In the genomic region with DNA sequence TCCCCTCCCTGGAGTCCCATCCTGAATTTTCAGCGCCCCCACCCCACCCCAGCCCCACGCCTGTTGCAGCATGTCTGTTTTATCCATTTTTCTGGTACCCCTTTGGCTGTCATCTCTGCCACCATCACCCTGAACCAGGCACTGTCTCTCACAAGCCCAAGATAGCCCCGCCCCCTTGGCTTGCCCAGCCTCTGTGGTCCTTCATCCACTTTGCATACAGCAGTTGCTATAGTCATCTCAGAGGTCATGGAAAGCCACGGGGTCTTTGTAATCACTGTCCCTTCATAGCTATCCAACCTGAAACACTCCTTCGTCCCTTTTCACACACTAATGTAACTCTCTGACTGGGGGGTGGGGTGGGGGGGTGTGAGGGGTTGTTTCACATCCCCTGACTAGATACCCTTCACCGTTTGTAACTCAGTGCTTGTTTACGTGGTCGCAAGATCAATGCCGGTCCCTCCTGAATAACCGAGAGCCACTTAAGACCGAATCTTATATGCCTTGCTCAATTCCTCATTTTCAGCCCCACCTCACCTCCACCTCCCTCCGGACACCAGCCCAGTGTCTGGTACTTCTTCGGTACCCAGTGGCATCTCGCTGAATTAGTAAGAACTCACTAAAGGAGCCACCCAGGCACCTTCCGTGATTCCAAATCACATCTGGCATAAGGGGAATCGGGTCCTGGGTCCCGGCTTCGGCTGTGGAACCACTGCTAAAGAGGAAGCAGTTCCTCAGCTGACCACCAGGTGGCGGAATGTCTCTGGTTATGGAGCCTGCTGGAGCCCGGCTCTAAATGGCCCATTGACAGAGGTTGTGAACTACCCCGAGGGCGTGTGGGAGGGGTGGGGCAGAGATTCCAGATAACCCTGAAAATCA, we compare ENCODE assay signal across 8 mouse cellular contexts. TPM values are rescaled to one million over a fixed set of nuclear protein-coding genes. Genes with fewer than 3 reads are reported as not detected.
DNase-seq lines count a peak whose midpoint lies in the region; ATAC-seq lines count a peak whose summit lies in the region.

No protein-coding gene starts in this region.

- no peaks in the 10 kb centered on the region for H3K36me3 ChIP-seq in forebrain, embryonic 11.5 days (ENCODE audit: control insufficient read depth, insufficient read depth, low read length)
- H3K36me3 ChIP-seq in heart, embryonic 16.5 days (ENCODE audit: control insufficient read depth, insufficient read depth): no peaks in the 10 kb centered on the region
- no peaks in the 10 kb centered on the region for H3K36me3 ChIP-seq in liver, embryonic 13.5 days
- no peaks in the 10 kb centered on the region for H3K36me3 ChIP-seq in stomach, embryonic 15.5 days

- peaks cover 6% of the 10 kb centered on the region; the same call in 1 of the 2 replicates for H3K27me3 ChIP-seq in forebrain, embryonic 11.5 days (ENCODE audit: control insufficient read depth, insufficient read depth, low read length)
- H3K27me3 ChIP-seq in heart, embryonic 16.5 days (ENCODE audit: control insufficient read depth, insufficient read depth, low read length): peaks cover 16% of the 10 kb centered on the region; the same call in 1 of the 2 replicates
- H3K27me3 ChIP-seq in liver, embryonic 13.5 days: peaks cover 21% of the 10 kb centered on the region
- no peaks in the 10 kb centered on the region for H3K27me3 ChIP-seq in stomach, embryonic 15.5 days (replicated peaks)

- 17% methylated on average over 22 of the region's 22 CpGs for WGBS in forebrain, embryonic 11.5 days
- WGBS in heart, embryonic 16.5 days: 14% methylated on average over 22 of the region's 22 CpGs
- WGBS in liver, embryonic 13.5 days (ENCODE audit: insufficient replicate concordance): 14% methylated on average over 22 of the region's 22 CpGs
- WGBS in stomach, embryonic 15.5 days: 12% methylated on average over 22 of the region's 22 CpGs

- DNase-seq in CD4-positive, CD25-positive, alpha-beta regulatory T cell, adult 2 months (ENCODE audit: low read depth, low spot score): peak; percentile 93
- DNase-seq in c-Kit-positive CD71-negative TER-119-negative erythroid progenitor cells, embryonic 14.5 days (ENCODE audit: low read depth): peak; percentile 78
- DNase-seq in forebrain, embryonic 11.5 days (ENCODE audit: low spot score): peak; percentile 93
- DNase-seq in kidney, postnatal 25 days: peak; percentile 90 to 96
- peak; percentile 68 for DNase-seq in liver, embryonic 13.5 days
- peak; percentile 92 for DNase-seq in neural tube, embryonic 10.5 days (ENCODE audit: extremely low spot score, low spot score)

- H3K9me3 ChIP-seq in forebrain, embryonic 11.5 days (ENCODE audit: control insufficient read depth, low read length): no peaks in the 10 kb centered on the region
- H3K9me3 ChIP-seq in heart, embryonic 16.5 days (replicated peaks; ENCODE audit: control insufficient read depth, low read length): no peaks in the 10 kb centered on the region
- no peaks in the 10 kb centered on the region for H3K9me3 ChIP-seq in liver, embryonic 13.5 days (replicated peaks)
- H3K9me3 ChIP-seq in stomach, embryonic 15.5 days: no peaks in the 10 kb centered on the region

- peak overlapping the region; percentile 36; the same call in 1 of the 2 replicates for H3K4me2 ChIP-seq in forebrain, embryonic 11.5 days (ENCODE audit: low read depth, low read length, severe bottlenecking)
- H3K4me2 ChIP-seq in heart, embryonic 16.5 days (ENCODE audit: low read depth, low read length): peak overlapping the region; percentile 29; the same call in 1 of the 2 replicates
- no peak overlapping the region for H3K4me2 ChIP-seq in liver, embryonic 13.5 days
- peak overlapping the region; percentile 48 for H3K4me2 ChIP-seq in stomach, embryonic 15.5 days

- peak; percentile 67; the same call in 1 of the 2 replicates for ATAC-seq in forebrain, embryonic 11.5 days (replicated peaks; ENCODE audit: low FRiP score)
- ATAC-seq in heart, embryonic 16.5 days (replicated peaks; ENCODE audit: extremely low read depth, insufficient read depth, low FRiP score): peak; percentile 80; the same call in 1 of the 2 replicates
- peak; percentile 63 for ATAC-seq in liver, embryonic 13.5 days (ENCODE audit: low read depth)
- ATAC-seq in stomach, embryonic 15.5 days (ENCODE audit: insufficient read depth, low FRiP score, low read depth): peak; percentile 77

- H3K4me1 ChIP-seq in forebrain, embryonic 11.5 days (replicated peaks; ENCODE audit: control insufficient read depth, insufficient read depth, low read length): peaks cover 2% of the 10 kb centered on the region; the same call in 1 of the 2 replicates
- no peaks in the 10 kb centered on the region for H3K4me1 ChIP-seq in heart, embryonic 16.5 days (ENCODE audit: control insufficient read depth, insufficient read depth, low read length)
- H3K4me1 ChIP-seq in liver, embryonic 13.5 days (replicated peaks): peaks cover 7% of the 10 kb centered on the region
- H3K4me1 ChIP-seq in stomach, embryonic 15.5 days: no peaks in the 10 kb centered on the region

- H3K4me3 ChIP-seq in forebrain, embryonic 11.5 days (ENCODE audit: low read depth, low read length): no peak overlapping the region
- no peak overlapping the region for H3K4me3 ChIP-seq in heart, embryonic 16.5 days (ENCODE audit: low read length)
- H3K4me3 ChIP-seq in liver, embryonic 13.5 days (replicated peaks): no peak overlapping the region
- H3K4me3 ChIP-seq in stomach, embryonic 15.5 days (replicated peaks): peak overlapping the region; percentile 19; the same call in 1 of the 2 replicates

- H3K9ac ChIP-seq in forebrain, embryonic 11.5 days (ENCODE audit: low read length): no peak overlapping the region
- no peak overlapping the region for H3K9ac ChIP-seq in heart, embryonic 16.5 days (ENCODE audit: low read length)
- no peak overlapping the region for H3K9ac ChIP-seq in liver, embryonic 13.5 days
- H3K9ac ChIP-seq in stomach, embryonic 15.5 days: no peak overlapping the region

- H3K27ac ChIP-seq in forebrain, embryonic 11.5 days (ENCODE audit: low read depth, low read length): no peak overlapping the region
- H3K27ac ChIP-seq in heart, embryonic 16.5 days (ENCODE audit: low read length): no peak overlapping the region
- H3K27ac ChIP-seq in liver, embryonic 13.5 days: no peak overlapping the region
- H3K27ac ChIP-seq in stomach, embryonic 15.5 days: no peak overlapping the region

RNA-seq across cellular contexts. Expression of gene Trpv4, which starts 19.2 kb away (rescaled TPM):
- 0.17 and 0.53 TPM in 2 replicates for polyA plus RNA-seq in forebrain, embryonic 11.5 days (2014; fragmentation: Nextera tagmentation; extraction: Ambion mirVana)
- 1.1 and 1.3 TPM in 2 replicates for polyA plus RNA-seq in heart, embryonic 16.5 days (2015; fragmentation: Nextera tagmentation; extraction: Ambion mirVana)
- 0.17 and 0.23 TPM in 2 replicates for polyA plus RNA-seq in liver, embryonic 13.5 days (2015; fragmentation: Nextera tagmentation; extraction: Ambion mirVana)
- polyA plus RNA-seq in stomach, embryonic 15.5 days (2015; fragmentation: Nextera tagmentation; extraction: Ambion mirVana): 1.7 and 1.9 TPM in 2 replicates

RNA-seq across cellular contexts. Expression of gene Gltp, which starts 51.8 kb away (rescaled TPM):
- 78.3 and 81.9 TPM in 2 replicates for polyA plus RNA-seq in forebrain, embryonic 11.5 days (2014; fragmentation: Nextera tagmentation; extraction: Ambion mirVana)
- polyA plus RNA-seq in heart, embryonic 16.5 days (2015; fragmentation: Nextera tagmentation; extraction: Ambion mirVana): 58.8 and 69.2 TPM in 2 replicates
- polyA plus RNA-seq in liver, embryonic 13.5 days (2015; fragmentation: Nextera tagmentation; extraction: Ambion mirVana): 36.1 and 41.7 TPM in 2 replicates
- 123 and 144 TPM in 2 replicates for polyA plus RNA-seq in stomach, embryonic 15.5 days (2015; fragmentation: Nextera tagmentation; extraction: Ambion mirVana)
